10 mouse cellular contexts compared by ENCODE assay signal in the genomic region with DNA sequence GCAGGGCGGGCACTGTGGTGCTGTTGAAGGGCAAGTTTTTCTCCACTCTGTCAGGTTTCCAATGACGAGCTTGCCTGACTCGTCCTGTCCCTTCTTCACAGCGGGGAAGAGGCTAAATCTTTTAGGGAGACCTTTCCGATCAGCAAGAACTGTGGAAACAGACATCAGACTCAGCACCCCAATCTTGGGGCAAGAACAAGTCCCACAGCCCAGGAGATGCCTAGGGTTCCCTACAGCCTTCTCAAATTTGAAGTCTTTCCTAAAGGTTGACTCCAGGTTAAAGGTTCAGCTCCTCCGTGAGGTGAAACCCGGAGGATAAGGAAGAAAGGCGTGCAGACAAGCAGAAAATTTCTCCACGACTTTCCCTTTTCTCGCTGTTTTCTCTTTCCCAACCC. TPM values are rescaled to one million over a fixed set of nuclear protein-coding genes. Genes with fewer than 3 reads are reported as not detected.
DNase-seq lines count a peak whose midpoint lies in the region; ATAC-seq lines count a peak whose summit lies in the region.
"Had no signal": no experiment of that assay in that cellular context is flagged by ENCODE, and none has a peak within 500 bp of the region (broad histone marks: within the 10 kb centered on the region; RNA-seq: fewer than 3 reads in every experiment).

No protein-coding gene starts in this region.

- H3K27me3 ChIP-seq in heart, embryonic 15.5 days = peaks cover 8% of the 10 kb centered on the region; the same call in 1 of the 2 replicates
- no peaks in the 10 kb centered on the region for H3K27me3 ChIP-seq in hindbrain, embryonic 13.5 days
- H3K27me3 ChIP-seq in midbrain, embryonic 13.5 days = no peaks in the 10 kb centered on the region
- H3K27me3 ChIP-seq: Patski had no signal

- H3K9ac ChIP-seq in heart, embryonic 15.5 days = peak overlapping the region; percentile 54
- H3K9ac ChIP-seq in hindbrain, embryonic 13.5 days = peak overlapping the region; percentile 80
- H3K9ac ChIP-seq in midbrain, embryonic 13.5 days (replicated peaks) = peak overlapping the region; percentile 71

- no peaks in the 10 kb centered on the region for H3K36me3 ChIP-seq in heart, embryonic 15.5 days
- no peaks in the 10 kb centered on the region for H3K36me3 ChIP-seq in hindbrain, embryonic 13.5 days
- H3K36me3 ChIP-seq in midbrain, embryonic 13.5 days = no peaks in the 10 kb centered on the region

- WGBS in heart, embryonic 15.5 days = 12% methylated on average over 10 of the region's 10 CpGs
- WGBS in hindbrain, embryonic 13.5 days = 4% methylated on average over 10 of the region's 10 CpGs
- 2% methylated on average over 10 of the region's 10 CpGs for WGBS in midbrain, embryonic 13.5 days

- DNase-seq in heart, adult 8-10 months (ENCODE audit: low spot score) = no peak
- peak; percentile 17 for DNase-seq in MEL-GATA-1-ER (ENCODE audit: extremely low read depth, low read depth)
- no peak for DNase-seq in thymus, postnatal 14 days
- DNase-seq in B cell, adult 2 months = no peak

- H3K9me3 ChIP-seq in heart, embryonic 15.5 days (replicated peaks) = no peaks in the 10 kb centered on the region
- H3K9me3 ChIP-seq in hindbrain, embryonic 13.5 days = no peaks in the 10 kb centered on the region
- H3K9me3 ChIP-seq in midbrain, embryonic 13.5 days = no peaks in the 10 kb centered on the region

- peak overlapping the region; percentile 49 for H3K4me3 ChIP-seq in heart, embryonic 15.5 days
- H3K4me3 ChIP-seq in hindbrain, embryonic 13.5 days = peak overlapping the region; percentile 45
- peak overlapping the region; percentile 37 for H3K4me3 ChIP-seq in midbrain, embryonic 13.5 days (replicated peaks)

- peak overlapping the region; percentile 82 for H3K27ac ChIP-seq in heart, embryonic 15.5 days
- peak overlapping the region; percentile 94 for H3K27ac ChIP-seq in hindbrain, embryonic 13.5 days
- peak overlapping the region; percentile 95 for H3K27ac ChIP-seq in midbrain, embryonic 13.5 days

- ATAC-seq in heart, embryonic 15.5 days (replicated peaks; ENCODE audit: insufficient number of reproducible peaks, insufficient read depth, low FRiP score, low read depth) = no peak
- ATAC-seq in hindbrain, embryonic 13.5 days (ENCODE audit: low FRiP score) = no peak
- ATAC-seq in midbrain, embryonic 13.5 days = 0 out of 2 replicates have a peak, but pooled peaks have one; percentile 1
- ATAC-seq in megakaryocyte-erythroid progenitor cell, adult 5-6 weeks (replicated peaks; ENCODE audit: low FRiP score, low TSS enrichment, poor library complexity, severe bottlenecking) = no peak

- peaks cover 23% of the 10 kb centered on the region for H3K4me1 ChIP-seq in heart, embryonic 15.5 days (replicated peaks)
- peaks cover 23% of the 10 kb centered on the region for H3K4me1 ChIP-seq in hindbrain, embryonic 13.5 days (replicated peaks)
- peaks cover 29% of the 10 kb centered on the region for H3K4me1 ChIP-seq in midbrain, embryonic 13.5 days (replicated peaks)

- peak overlapping the region; percentile 82 for H3K4me2 ChIP-seq in heart, embryonic 15.5 days
- H3K4me2 ChIP-seq in hindbrain, embryonic 13.5 days = peak overlapping the region; percentile 78
- peak overlapping the region; percentile 60 for H3K4me2 ChIP-seq in midbrain, embryonic 13.5 days (replicated peaks)

RNA-seq across cellular contexts. Expression of a gene that starts 10.7 kb away (rescaled TPM):
- polyA plus RNA-seq in heart, embryonic 15.5 days (2015; fragmentation: Nextera tagmentation; extraction: Ambion mirVana) = 14.8 and 16.1 TPM in 2 replicates
- total RNA-seq in heart, adult 8-10 months (2022) = 10 to 100 TPM; 10.1 to 25.1 (median 18.9) TPM
- 49.5 and 55.3 TPM in 2 replicates for polyA plus RNA-seq in hindbrain, embryonic 13.5 days (2015; fragmentation: Nextera tagmentation; extraction: Ambion mirVana)
- 61.9 and 77.6 TPM in 2 replicates for polyA plus RNA-seq in midbrain, embryonic 13.5 days (2015; fragmentation: Nextera tagmentation; extraction: Ambion mirVana)
- total RNA-seq in megakaryocyte-erythroid progenitor cell, adult 5-6 weeks (2014; fragmentation: Nextera tagmentation) = not detected in 2 replicates
- 0.84 TPM in 1 of 2 replicates, not detected in the other for total RNA-seq in megakaryocyte-erythroid progenitor cell, adult 5-6 weeks (2017)

RNA-seq across cellular contexts. Expression of a gene that starts 11.7 kb away (rescaled TPM):
- polyA plus RNA-seq in heart, embryonic 15.5 days (2015; fragmentation: Nextera tagmentation; extraction: Ambion mirVana) = 4.1 and 20.1 TPM in 2 replicates
- total RNA-seq in heart, adult 8-10 months (2022) = not detected
- polyA plus RNA-seq in hindbrain, embryonic 13.5 days (2015; fragmentation: Nextera tagmentation; extraction: Ambion mirVana) = 145 and 148 TPM in 2 replicates
- 129 and 135 TPM in 2 replicates for polyA plus RNA-seq in midbrain, embryonic 13.5 days (2015; fragmentation: Nextera tagmentation; extraction: Ambion mirVana)
- total RNA-seq in megakaryocyte-erythroid progenitor cell, adult 5-6 weeks (2014; fragmentation: Nextera tagmentation) = 2.8 TPM in 1 of 2 replicates, not detected in the other
- total RNA-seq in megakaryocyte-erythroid progenitor cell, adult 5-6 weeks (2017) = 1.2 TPM in 1 of 2 replicates, not detected in the other
- polyA plus RNA-seq: large intestine, adult 2 months had no signal

RNA-seq across cellular contexts. Expression of a gene that starts 29.7 kb away (rescaled TPM):
- polyA plus RNA-seq in heart, embryonic 15.5 days (2015; fragmentation: Nextera tagmentation; extraction: Ambion mirVana) = 12.2 and 17.4 TPM in 2 replicates
- total RNA-seq in heart, adult 8-10 months (2022) = 1 to 10 TPM; 4.6 to 6.7 (median 5.3) TPM
- polyA plus RNA-seq in hindbrain, embryonic 13.5 days (2015; fragmentation: Nextera tagmentation; extraction: Ambion mirVana) = 19.3 and 20.7 TPM in 2 replicates
- 19.8 and 24.9 TPM in 2 replicates for polyA plus RNA-seq in midbrain, embryonic 13.5 days (2015; fragmentation: Nextera tagmentation; extraction: Ambion mirVana)
- 26.9 and 34.3 TPM in 2 replicates for total RNA-seq in megakaryocyte-erythroid progenitor cell, adult 5-6 weeks (2014; fragmentation: Nextera tagmentation)
- 4.1 and 10.0 TPM in 2 replicates for total RNA-seq in megakaryocyte-erythroid progenitor cell, adult 5-6 weeks (2017)

RNA-seq across cellular contexts. Expression of a gene that starts 30.1 kb away (rescaled TPM):
- 23.9 and 33.3 TPM in 2 replicates for polyA plus RNA-seq in heart, embryonic 15.5 days (2015; fragmentation: Nextera tagmentation; extraction: Ambion mirVana)
- total RNA-seq in heart, adult 8-10 months (2022) = 1 to 10 TPM; 9.0 to 9.8 (median 9.7) TPM
- polyA plus RNA-seq in hindbrain, embryonic 13.5 days (2015; fragmentation: Nextera tagmentation; extraction: Ambion mirVana) = 40.1 and 40.7 TPM in 2 replicates
- 49.2 and 51.0 TPM in 2 replicates for polyA plus RNA-seq in midbrain, embryonic 13.5 days (2015; fragmentation: Nextera tagmentation; extraction: Ambion mirVana)
- total RNA-seq in megakaryocyte-erythroid progenitor cell, adult 5-6 weeks (2014; fragmentation: Nextera tagmentation) = 65.1 and 78.0 TPM in 2 replicates
- 60.4 and 61.7 TPM in 2 replicates for total RNA-seq in megakaryocyte-erythroid progenitor cell, adult 5-6 weeks (2017)

RNA-seq across cellular contexts. Expression of a gene that starts 39.8 kb away (rescaled TPM):
- polyA plus RNA-seq in heart, embryonic 15.5 days (2015; fragmentation: Nextera tagmentation; extraction: Ambion mirVana) = 0.24 and 0.34 TPM in 2 replicates
- total RNA-seq in heart, adult 8-10 months (2022) = under 1 TPM in 3 of 4 experiments, not detected in 1; 0.09 to 0.69 (median 0.27) TPM
- polyA plus RNA-seq in hindbrain, embryonic 13.5 days (2015; fragmentation: Nextera tagmentation; extraction: Ambion mirVana) = 35.8 and 39.8 TPM in 2 replicates
- polyA plus RNA-seq in midbrain, embryonic 13.5 days (2015; fragmentation: Nextera tagmentation; extraction: Ambion mirVana) = 10.1 and 14.0 TPM in 2 replicates
- total RNA-seq in megakaryocyte-erythroid progenitor cell, adult 5-6 weeks (2014; fragmentation: Nextera tagmentation) = not detected in 2 replicates
- total RNA-seq in megakaryocyte-erythroid progenitor cell, adult 5-6 weeks (2017) = not detected in 2 replicates
